ENCODE assay signal across 18 mouse cellular contexts in the genomic region with DNA sequence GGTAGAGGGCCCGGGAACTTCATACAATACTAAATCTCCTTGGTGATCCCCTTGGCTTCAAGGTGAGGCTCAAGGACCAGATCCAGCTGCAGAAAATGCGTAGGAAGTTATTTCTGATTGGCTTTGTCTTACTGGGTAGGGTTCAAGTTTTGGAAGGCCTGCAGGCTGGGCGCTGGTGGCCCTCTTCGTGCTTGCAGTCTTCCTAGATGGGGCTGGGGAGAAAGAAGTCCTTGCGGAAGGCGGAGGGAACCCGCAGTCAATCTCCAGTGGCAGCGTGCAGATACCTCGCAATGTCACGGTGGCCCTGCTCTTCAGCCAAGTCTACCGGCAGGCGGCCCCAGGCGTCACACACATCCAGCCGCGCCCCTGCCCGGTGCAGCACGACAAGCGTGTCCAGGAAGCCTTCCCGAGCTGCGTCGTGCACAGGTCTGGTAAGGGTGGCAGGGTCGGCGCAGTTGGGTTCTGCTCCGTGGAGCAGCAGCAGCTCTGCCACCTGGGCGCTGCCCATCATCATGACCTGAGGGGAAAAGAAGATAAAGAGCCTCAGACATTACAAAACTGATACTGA. TPM values are rescaled to one million over a fixed set of nuclear protein-coding genes. Genes with fewer than 3 reads are reported as not detected.
A peak's percentile ranks its signal among the peaks of the same experiment; 100 is the strongest.
DNase-seq lines count a peak whose midpoint lies in the region; ATAC-seq and TF ChIP-seq lines count a peak whose summit lies in the region.
"Had no signal": no experiment of that assay in that cellular context is flagged by ENCODE, and none has a peak within 500 bp of the region (broad histone marks: within the 10 kb centered on the region; RNA-seq: fewer than 3 reads in every experiment).

No protein-coding gene starts in this region.

- peak overlapping the region; percentile 25 for H3K4me2 ChIP-seq in lung, postnatal 0 days (replicated peaks; ENCODE audit: low read depth, low read length)
- H3K4me2 ChIP-seq: limb, embryonic 12.5 days; liver, embryonic 15.5 days had no signal

- TF ChIP-seq POLR2A in lung, adult 2 months (IDR thresholded peaks at IDR 0.05; ENCODE audit: borderline replicate concordance, extremely low read depth, low read depth, low read length), result no peak

- 0 out of 2 replicates have a peak overlapping the region, but pooled peaks have one; percentile 5 for H3K4me3 ChIP-seq in lung, postnatal 0 days (ENCODE audit: low read depth, low read length)
- no peak overlapping the region for H3K4me3 ChIP-seq in lung, adult 2 months (replicated peaks; ENCODE audit: extremely low read depth, low read depth, low read length)
- H3K4me3 ChIP-seq: erythroblast, embryonic 14.5 days; limb, embryonic 12.5 days; liver, embryonic 15.5 days had no signal

- H3K4me1 ChIP-seq in lung, postnatal 0 days (ENCODE audit: insufficient read depth, low read depth, low read length), result no peaks in the 10 kb centered on the region
- peaks cover 2% of the 10 kb centered on the region for H3K4me1 ChIP-seq in lung, adult 2 months (ENCODE audit: control insufficient read depth, insufficient read depth, low read length)

- no peak for ATAC-seq in lung, postnatal 0 days
- 0 out of 2 replicates have a peak, but pooled peaks have one; percentile 15 for ATAC-seq in megakaryocyte progenitor cell, adult 5-6 weeks (replicated peaks; ENCODE audit: poor library complexity)
- ATAC-seq: forebrain, embryonic 16.5 days had no signal

- no peak overlapping the region for H3K27ac ChIP-seq in lung, postnatal 0 days (ENCODE audit: low read length)
- H3K27ac ChIP-seq: limb, embryonic 12.5 days; liver, embryonic 15.5 days; macrophage had no signal

- no peak overlapping the region for H3K9ac ChIP-seq in lung, postnatal 0 days (replicated peaks; ENCODE audit: low read depth)
- H3K9ac ChIP-seq: limb, embryonic 12.5 days; liver, embryonic 15.5 days had no signal

- no peaks in the 10 kb centered on the region for H3K9me3 ChIP-seq in lung, postnatal 0 days (ENCODE audit: low read length)
- H3K9me3 ChIP-seq: limb, embryonic 12.5 days; liver, embryonic 15.5 days had no signal

- no peaks in the 10 kb centered on the region for H3K36me3 ChIP-seq in lung, postnatal 0 days (ENCODE audit: insufficient read depth, low read length)
- H3K36me3 ChIP-seq: limb, embryonic 12.5 days; liver, embryonic 15.5 days had no signal

- TF ChIP-seq EP300 in lung, postnatal 0 days (IDR thresholded peaks at IDR 0.05), result no peak

- TF ChIP-seq CTCF in lung, postnatal 0 days (IDR thresholded peaks at IDR 0.05), result peak; percentile 30
- no peak for TF ChIP-seq CTCF in lung, adult 2 months (IDR thresholded peaks at IDR 0.05; ENCODE audit: insufficient read depth, low read length)

- WGBS in lung, postnatal 0 days, result 13% methylated on average over 25 of the region's 25 CpGs
- WGBS in lung, adult 2 months, result 37% methylated on average over 25 of the region's 25 CpGs

- DNase-seq in adrenal gland, adult (ENCODE audit: inconsistent age in 2 of 2, low spot score in 1 of 2), result peak; percentile 16 to 56
- no peak for DNase-seq in adrenal gland, postnatal 36 days
- no peak for DNase-seq in lung, postnatal 0 days (ENCODE audit: low spot score)
- no peak for DNase-seq in lung, adult 2 months
- peak; percentile 68 for DNase-seq in ZHBTc4 (ENCODE audit: low read depth, low spot score)
- DNase-seq in left cerebral cortex, adult 9 months (ENCODE audit: low spot score in 2 of 2), result no peak
- no peak for DNase-seq in gastrocnemius, postnatal 10 days
- DNase-seq: cerebellum, adult 11-12 months; gastrocnemius, postnatal 25 days; heart, postnatal 10 days had no signal

- peaks cover 37% of the 10 kb centered on the region for H3K27me3 ChIP-seq in lung, postnatal 0 days (replicated peaks; ENCODE audit: insufficient read depth, low read length)

RNA-seq across cellular contexts. Expression of a gene that starts 4.0 kb away (rescaled TPM):
- total RNA-seq in adrenal gland, postnatal 36 days (2021), result 10 to 100 TPM in 1 of 2 experiments, 1 to 10 TPM in 1; 4.8 to 10.3 TPM
- polyA plus RNA-seq in lung, postnatal 0 days (2015; fragmentation: Nextera tagmentation; extraction: Ambion mirVana), result 92.2 and 108 TPM in 2 replicates
- polyA plus RNA-seq in lung, adult 2 months (2012; rRNA removed), result 67.3 and 73.6 TPM in 2 replicates
- total RNA-seq in megakaryocyte progenitor cell, adult 5-6 weeks (2015), result not detected in 2 replicates
- total RNA-seq in megakaryocyte progenitor cell, adult 5-6 weeks (2017), result not detected in 2 replicates
- under 1 TPM; 0.16 to 0.50 TPM for total RNA-seq in gastrocnemius, postnatal 10 days (2021)
- polyA plus RNA-seq: erythroblast, embryonic 14.5 days; liver, embryonic 15.5 days had no signal

RNA-seq across cellular contexts. Expression of a gene that starts 12.4 kb away (rescaled TPM):
- 1 to 10 TPM; 2.6 TPM for total RNA-seq in adrenal gland, postnatal 36 days (2021)
- polyA plus RNA-seq in lung, postnatal 0 days (2015; fragmentation: Nextera tagmentation; extraction: Ambion mirVana), result not detected in 2 replicates
- polyA plus RNA-seq in lung, adult 2 months (2012; rRNA removed), result 5.1 and 12.3 TPM in 2 replicates
- not detected in 2 replicates for total RNA-seq in megakaryocyte progenitor cell, adult 5-6 weeks (2015)
- 0.78 TPM in 1 of 2 replicates, not detected in the other for total RNA-seq in megakaryocyte progenitor cell, adult 5-6 weeks (2017)
- under 1 TPM; 0.29 to 0.45 TPM for total RNA-seq in gastrocnemius, postnatal 10 days (2021)
- total RNA-seq: gastrocnemius, postnatal 25 days had no signal
- polyA plus RNA-seq: forebrain, embryonic 16.5 days; intestine, embryonic 14.5 days; limb, embryonic 12.5 days; liver, embryonic 15.5 days; thymus, postnatal 0 days had no signal

Comparison
In these comparisons a context has a peak if more than half of its experiments do, and no peak if none do; other contexts are left out.
1. DNase-seq: peak in adrenal gland, adult (2 of 2) and ZHBTc4 (single experiment); none in adrenal gland, postnatal 36 days (0 of 2), lung, postnatal 0 days (single experiment), lung, adult 2 months (single experiment), left cerebral cortex, adult 9 months (0 of 2) and gastrocnemius, postnatal 10 days (single experiment).